Mouse (Mus musculus) heart, embryonic 10.5 days (tissue): ENCODE data around the gene Stac3. TPM values are rescaled to one million over a fixed set of nuclear protein-coding genes. Genes with fewer than 3 reads are reported as not detected.

Experiments used
- DNase-seq: peaks from one replicate; pipeline ENCODE4 v3.0.0-alpha.2; 2017; ENCODE audit warnings: low spot score
- H3K27ac ChIP-seq: fragments of 300-500 bp; sonication (generic); 2 replicates; pipeline ENCODE4 v1.5.1; 2016; ENCODE audit warnings: mild to moderate bottlenecking
- H3K27me3 ChIP-seq: fragments of 300-500 bp; sonication (generic); 2 replicates; pipeline ENCODE4 v1.6.1; 2016; ENCODE audit warnings: mild to moderate bottlenecking; ENCODE audit not compliant: poor library complexity, insufficient read depth, severe bottlenecking
- H3K36me3 ChIP-seq: fragments of 300-500 bp; sonication (generic); 2 replicates; pipeline ENCODE4 v1.6.1; 2016; ENCODE audit warnings: mild to moderate bottlenecking, moderate library complexity
- H3K4me1 ChIP-seq: fragments of 300-500 bp; sonication (generic); 2 replicates; pipeline ENCODE4 v1.6.1; 2016; ENCODE audit warnings: mild to moderate bottlenecking
- H3K4me3 ChIP-seq: fragments of 300-500 bp; sonication (generic); 2 replicates; pipeline ENCODE4 v1.5.1; 2016; ENCODE audit warnings: mild to moderate bottlenecking, moderate library complexity
- H3K9me3 ChIP-seq: fragments of 300-500 bp; sonication (generic); 2 replicates; pipeline ENCODE4 v1.6.1; 2016; ENCODE audit warnings: mild to moderate bottlenecking, moderate library complexity
- WGBS: fragments of 180-500 bp; shearing (Covaris S2); methylation state at CpG from one replicate; pipeline ENCODE4 v1.1.7; 2016; 5-methylcytosine and 5-hydroxymethylcytosine counted together
- polyA plus RNA-seq: library from polyadenylated mRNA; unstranded; fragments of >200 nt; fragmentation: Nextera tagmentation; extraction: Ambion mirVana; gene quantifications from 2 replicates; pipeline ENCODE4 v1.2.1, GENCODE M21; 2016

The Stac3 gene
- polyA plus RNA-seq, 1 experiment from 2014 or later = 0.84 TPM

DNA sequence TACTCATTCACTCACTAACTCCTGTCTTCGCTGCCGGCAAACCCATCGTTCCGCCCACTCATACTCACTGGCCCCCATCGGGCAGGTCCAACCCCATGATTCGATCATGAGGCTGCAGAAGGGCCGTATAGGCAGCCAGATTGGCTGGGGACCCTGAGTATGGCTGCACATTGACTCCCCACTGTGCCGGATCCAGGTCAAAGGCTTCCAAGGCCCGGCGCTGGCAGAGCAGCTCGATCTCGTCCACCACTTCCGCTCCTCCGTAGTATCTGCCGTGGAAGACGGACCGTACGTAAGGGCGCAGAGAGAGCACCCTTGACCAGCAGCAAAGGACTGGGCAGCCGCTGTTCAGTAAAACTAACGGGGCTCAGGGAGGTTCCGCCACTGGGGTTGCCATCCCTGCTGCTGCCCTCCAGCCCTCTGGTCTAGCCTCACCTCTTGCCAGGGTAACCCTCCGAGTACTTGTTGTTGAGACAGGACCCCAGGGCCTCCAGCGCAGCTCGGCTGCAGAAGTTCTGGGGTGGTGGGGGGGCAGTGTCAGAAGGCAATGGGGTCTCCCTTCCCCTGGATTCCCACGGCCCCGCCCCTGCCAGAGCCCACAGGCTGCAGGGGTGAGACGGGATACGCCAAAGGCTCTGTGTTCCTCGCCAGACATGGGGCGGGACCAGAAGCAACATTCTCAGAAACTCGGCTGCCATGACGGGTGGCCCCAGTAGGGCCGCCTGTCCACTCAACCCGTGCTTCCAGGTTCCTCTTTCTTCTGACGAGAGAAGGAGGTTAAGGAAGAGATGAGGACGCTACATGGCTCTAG is 18.6 kb downstream of the Stac3 start:
- Histone ChIP-seq H3K4me1 (peaks cover 55% of the 10 kb centered on the region), H3K27me3 (peaks cover 66% of the 10 kb centered on the region)

GRCm38 (mm10) chr10:127520714-127521357 is 19.4 kb downstream of the Stac3 start:
- WGBS = 76% methylated on average over 20 of the region's 20 CpGs
- Histone ChIP-seq H3K4me3 (peak overlapping the region; percentile 74), H3K27me3 (peaks cover 66% of the 10 kb centered on the region), H3K9me3 (no peaks in the 10 kb centered on the region), H3K27ac (peak overlapping the region; percentile 85; the same call in 1 of the 2 replicates), H3K4me1 (peaks cover 50% of the 10 kb centered on the region), H3K36me3 (peaks cover 40% of the 10 kb centered on the region)
- no peak for DNase-seq

More for the DNA sequence above, 18.6 kb downstream of the Stac3 start:
- no peaks in the 10 kb centered on the region for H3K9me3 ChIP-seq
- WGBS = 92% methylated on average over 37 of the region's 37 CpGs
- DNase-seq = no peak
- H3K27ac ChIP-seq = no peak overlapping the region
- H3K4me3 ChIP-seq = no peak overlapping the region
- peaks cover 40% of the 10 kb centered on the region for H3K36me3 ChIP-seq

- Histone ChIP-seq H3K36me3 (peaks cover 40% of the 10 kb centered on the region), H3K4me1 (peaks cover 50% of the 10 kb centered on the region), H3K27ac (peak overlapping the region; percentile 85), H3K9me3 (no peaks in the 10 kb centered on the region), H3K27me3 (peaks cover 67% of the 10 kb centered on the region), H3K4me3 (peak overlapping the region; percentile 74)
- WGBS = 11% methylated on average over 12 of the region's 12 CpGs
- DNase-seq = peak; percentile 75
These were observed 20.2 kb downstream of the Stac3 start for GRCm38 (mm10) chr10:127521611-127522080.

DNA sequence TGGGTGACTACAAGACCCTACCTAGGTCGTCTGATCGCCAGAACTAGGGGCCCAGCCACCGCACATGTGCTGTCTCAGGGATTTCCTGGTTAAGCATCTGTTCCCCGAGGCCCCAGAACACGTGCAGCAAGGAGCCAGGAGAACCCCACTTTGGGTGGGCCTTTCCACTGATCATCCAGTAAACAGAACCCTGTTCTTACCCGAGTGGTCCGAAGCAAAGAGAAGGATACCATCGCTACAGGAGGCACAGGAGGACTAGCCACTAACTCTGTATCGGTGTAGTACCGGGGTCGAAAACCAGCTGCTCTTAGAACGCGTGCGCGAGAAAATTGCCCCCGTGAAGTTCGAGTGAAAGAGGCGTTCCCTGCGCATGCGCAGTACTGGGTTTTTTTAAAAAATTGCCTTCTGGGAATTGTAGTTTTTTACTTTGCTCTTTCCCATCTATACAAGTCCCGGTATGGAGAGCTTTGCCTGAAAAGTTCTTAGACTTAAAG is 20.6 kb downstream of the Stac3 start, which contains the start of gene Shmt2:
Gene Shmt2 (minus strand): TSS at position 357 of the 494 bp plus-strand sequence.
- peaks cover 50% of the 10 kb centered on the region for H3K4me1 ChIP-seq
- H3K27ac ChIP-seq = peak within 1 kb of the TSS; percentile 85
- peaks cover 67% of the 10 kb centered on the region for H3K27me3 ChIP-seq
- H3K36me3 ChIP-seq = peaks cover 36% of the 10 kb centered on the region
- WGBS = under 1% methylated on average over 21 of the region's 21 CpGs
- no peaks in the 10 kb centered on the region for H3K9me3 ChIP-seq
- DNase-seq = peak; percentile 95
- peak within 1 kb of the TSS; percentile 74 for H3K4me3 ChIP-seq

DNA sequence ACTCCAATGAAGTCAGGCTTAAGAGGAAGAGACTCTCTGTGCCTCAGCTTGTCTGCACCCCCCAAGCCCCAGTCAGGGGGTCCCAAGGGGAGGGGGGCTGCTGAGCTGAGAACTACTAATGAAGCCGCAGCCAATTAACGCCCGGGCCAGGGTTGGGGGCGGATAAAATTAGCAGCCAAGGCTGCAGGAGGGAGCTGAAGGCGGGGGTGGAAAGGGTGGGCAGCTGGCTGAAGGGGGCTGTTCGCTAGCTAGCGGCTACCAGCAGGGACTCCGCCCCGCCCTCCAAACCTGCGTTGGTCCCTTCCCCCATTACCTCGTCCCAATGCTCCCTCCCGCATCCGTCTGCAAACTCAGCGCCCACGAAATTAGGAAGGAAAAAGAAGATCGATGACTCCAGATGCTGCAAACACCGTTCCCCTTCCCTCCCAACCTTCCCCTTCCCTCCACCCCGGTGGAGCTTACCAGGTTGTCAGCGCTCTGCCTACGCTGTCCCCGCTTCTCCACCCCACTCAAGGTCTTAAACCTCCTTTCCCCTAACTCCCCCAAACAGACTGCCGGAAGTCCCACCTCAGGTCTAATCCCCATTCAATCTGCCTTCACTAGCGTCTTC is 23.3 kb downstream of the Stac3 start:
- no peak overlapping the region for H3K27ac ChIP-seq
- no peak for DNase-seq
- H3K4me1 ChIP-seq = peaks cover 52% of the 10 kb centered on the region
- no peaks in the 10 kb centered on the region for H3K9me3 ChIP-seq
- WGBS = 1% methylated on average over 23 of the region's 23 CpGs
- peaks cover 10% of the 10 kb centered on the region for H3K36me3 ChIP-seq
- H3K4me3 ChIP-seq = peak overlapping the region; percentile 27; the same call in 1 of the 2 replicates
- H3K27me3 ChIP-seq = peaks cover 70% of the 10 kb centered on the region

DNA sequence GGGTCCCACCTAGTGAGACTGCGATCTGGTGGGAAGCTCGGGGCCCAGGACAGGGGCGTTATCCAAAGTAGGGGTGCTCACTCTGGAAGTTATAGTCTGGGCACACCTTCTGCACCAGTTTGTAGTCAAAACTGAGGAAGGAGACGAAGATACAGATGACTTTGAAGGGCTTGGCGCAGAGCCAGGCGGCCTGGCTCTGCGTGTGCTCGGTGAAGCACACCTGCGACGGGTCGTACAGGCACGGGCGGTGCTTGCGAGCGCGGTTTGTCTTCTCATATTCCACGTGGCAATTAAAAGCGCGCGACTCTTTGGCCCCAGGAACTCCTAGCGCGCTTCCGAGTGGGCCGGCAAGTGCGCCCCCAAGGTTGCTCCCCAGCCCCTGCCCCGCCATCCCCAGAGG is 24.6 kb downstream of the Stac3 start:
- no peak for DNase-seq
- Histone ChIP-seq H3K4me1 (peaks cover 49% of the 10 kb centered on the region), H3K36me3 (no peaks in the 10 kb centered on the region), H3K27me3 (peaks cover 83% of the 10 kb centered on the region), H3K27ac (no peak overlapping the region), H3K4me3 (peak overlapping the region; percentile 47), H3K9me3 (no peaks in the 10 kb centered on the region)
- 3% methylated on average over 26 of the region's 26 CpGs for WGBS

GRCm38 (mm10) chr10:127526681-127527080 is 25.2 kb downstream of the Stac3 start:
- peaks cover 90% of the 10 kb centered on the region for H3K27me3 ChIP-seq
- H3K4me1 ChIP-seq = peaks cover 43% of the 10 kb centered on the region
- H3K27ac ChIP-seq = no peak overlapping the region
- H3K4me3 ChIP-seq = peak overlapping the region; percentile 47
- WGBS = under 1% methylated on average over 26 of the region's 26 CpGs
- H3K36me3 ChIP-seq = no peaks in the 10 kb centered on the region
- no peak for DNase-seq
- no peaks in the 10 kb centered on the region for H3K9me3 ChIP-seq

- Histone ChIP-seq H3K4me1 (peaks cover 38% of the 10 kb centered on the region), H3K9me3 (no peaks in the 10 kb centered on the region), H3K4me3 (0 out of 2 replicates have a peak overlapping the region, but pooled peaks have one; percentile 27), H3K27ac (no peak overlapping the region), H3K36me3 (no peaks in the 10 kb centered on the region), H3K27me3 (peaks cover 98% of the 10 kb centered on the region)
- WGBS = 4% methylated on average over 17 of the region's 17 CpGs
- no peak for DNase-seq
These were observed 26.0 kb downstream of the Stac3 start for GRCm38 (mm10) chr10:127527481-127527880.

DNA sequence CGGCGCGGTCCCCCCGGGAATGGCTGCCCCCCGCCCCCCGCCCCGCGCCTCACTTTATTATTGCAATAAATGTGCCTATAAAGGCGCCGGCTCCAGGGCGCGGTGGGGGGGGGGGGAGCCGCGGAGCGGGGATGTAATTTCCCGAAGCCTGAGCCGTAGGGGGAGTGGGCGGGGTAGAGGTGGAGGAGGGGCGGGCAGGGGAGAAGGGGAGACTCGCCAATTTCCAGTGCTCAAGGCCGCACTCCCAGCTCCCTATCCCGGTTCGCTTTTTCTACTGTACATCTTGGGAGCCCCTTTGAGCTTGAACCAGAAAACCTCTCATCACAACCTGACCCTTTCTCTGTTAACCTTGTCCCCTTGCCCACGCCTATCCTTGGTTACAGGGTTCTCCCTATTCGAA is 29.5 kb downstream of the Stac3 start:
- no peak for DNase-seq
- Histone ChIP-seq H3K9me3 (no peaks in the 10 kb centered on the region), H3K27me3 (peaks cover 100% of the 10 kb centered on the region), H3K36me3 (no peaks in the 10 kb centered on the region), H3K4me1 (peaks cover 45% of the 10 kb centered on the region), H3K4me3 (peak overlapping the region; percentile 32), H3K27ac (no peak overlapping the region)
- WGBS = under 1% methylated on average over 23 of the region's 25 CpGs

DNA sequence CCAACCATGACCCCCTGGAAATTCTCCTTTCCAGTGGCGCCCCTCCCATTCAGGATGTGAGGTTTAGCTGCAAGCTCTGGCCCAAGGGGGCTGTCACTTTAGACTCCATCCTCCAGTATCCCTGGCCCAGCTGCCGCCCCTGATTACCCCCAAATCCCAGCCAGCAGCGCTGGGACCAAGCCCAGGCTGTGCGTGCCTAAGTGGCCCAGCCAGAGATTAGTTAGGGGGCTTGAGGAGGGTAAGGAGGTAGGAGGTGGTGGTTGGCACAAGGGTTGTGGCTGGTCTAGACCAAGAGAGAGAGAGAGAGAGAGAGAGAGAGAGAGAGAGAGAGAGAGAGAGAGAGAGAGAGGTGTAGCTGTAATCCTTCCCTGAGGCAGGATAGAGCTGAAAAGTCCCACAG is 30.1 kb downstream of the Stac3 start:
- no peaks in the 10 kb centered on the region for H3K36me3 ChIP-seq
- H3K4me3 ChIP-seq = no peak overlapping the region
- DNase-seq = no peak
- peaks cover 39% of the 10 kb centered on the region for H3K4me1 ChIP-seq
- peaks cover 100% of the 10 kb centered on the region for H3K27me3 ChIP-seq
- no peak overlapping the region for H3K27ac ChIP-seq
- H3K9me3 ChIP-seq = no peaks in the 10 kb centered on the region
- WGBS = 2% methylated on average over 4 of the region's 4 CpGs

DNA sequence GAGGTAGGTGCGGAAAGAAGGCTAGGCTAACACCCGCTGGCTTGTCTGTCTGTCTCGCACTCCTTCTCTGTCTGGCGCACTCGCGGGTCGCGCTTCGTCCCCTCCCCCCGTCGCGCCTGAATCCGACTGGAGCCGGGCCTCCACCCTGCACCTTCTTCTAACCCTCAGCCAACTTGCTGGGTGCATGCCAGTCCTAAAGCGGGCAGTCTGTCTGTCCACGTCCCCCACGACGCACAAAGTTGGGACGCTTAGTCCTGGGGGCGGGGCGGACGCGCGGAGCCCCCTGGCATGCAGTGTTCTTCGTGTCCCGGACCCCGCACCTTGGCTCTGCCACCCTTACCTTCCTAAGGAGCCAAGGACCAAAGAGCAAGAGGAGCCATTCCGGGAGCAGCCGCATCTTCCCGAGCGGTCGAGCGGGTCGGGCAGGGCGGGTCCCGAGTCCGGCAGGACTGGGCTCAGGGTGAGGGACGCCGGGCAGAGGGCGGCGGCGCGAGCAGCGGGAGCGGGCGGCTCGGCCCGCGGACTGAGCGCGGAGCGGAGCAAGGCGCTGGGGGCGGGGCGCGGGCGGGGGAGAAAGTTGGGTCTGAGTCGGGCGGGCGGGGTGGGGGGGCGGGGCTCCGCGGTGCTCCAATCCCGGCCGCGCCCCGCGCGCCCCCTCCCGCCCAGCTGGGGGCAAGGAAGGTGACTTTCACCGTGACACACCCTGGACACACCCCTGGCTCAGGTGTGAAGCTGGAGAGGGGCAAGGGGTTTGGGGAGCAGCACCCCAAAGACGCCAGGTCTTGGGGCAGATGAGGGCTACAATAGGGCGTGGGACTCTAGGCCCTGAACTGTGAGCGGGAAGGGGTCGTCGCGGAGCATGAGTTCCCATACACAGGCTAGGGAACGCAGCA is 32.8 kb downstream of the Stac3 start, which contains the start of gene Nxph4:
Gene Nxph4 (minus strand): TSS at position 524 of the 893 bp plus-strand sequence.
- no peaks in the 10 kb centered on the region for H3K9me3 ChIP-seq

GRCm38 (mm10) chr10:127534929-127535384 is 33.5 kb downstream of the Stac3 start:
- Histone ChIP-seq H3K9me3 (no peaks in the 10 kb centered on the region), H3K27me3 (peaks cover 82% of the 10 kb centered on the region), H3K4me3 (peak overlapping the region; percentile 54), H3K36me3 (peaks cover 17% of the 10 kb centered on the region), H3K4me1 (peaks cover 27% of the 10 kb centered on the region), H3K27ac (no peak overlapping the region)
- no peak for DNase-seq
- 3% methylated on average over 30 of the region's 30 CpGs for WGBS

More for the DNA sequence above, 32.8 kb downstream of the Stac3 start, which contains the start of gene Nxph4:
- under 1% methylated on average over 67 of the region's 78 CpGs for WGBS
- Histone ChIP-seq H3K27ac (peak within 1 kb of the TSS; percentile 48; the same call in 1 of the 2 replicates), H3K4me3 (peak within 1 kb of the TSS; percentile 54), H3K4me1 (peaks cover 27% of the 10 kb centered on the region), H3K36me3 (peaks cover 10% of the 10 kb centered on the region), H3K27me3 (peaks cover 82% of the 10 kb centered on the region)
- no peak for DNase-seq
